Mouse (Mus musculus): ENCODE data around the gene Cachd1. TPM values are rescaled to one million over a fixed set of nuclear protein-coding genes. Genes with fewer than 3 reads are reported as not detected.

Cachd1 gene
- polyA plus RNA-seq, 1 experiment from 2014 or later: 25.2 TPM

GRCm38 (mm10) chr4:100758265-100758898 lies 18.1 kb upstream of the Cachd1 start:
- Histone ChIP-seq H3K9me3 (ENCODE audit: control insufficient read depth, low read length) (no peaks in the 10 kb centered on the region), H3K4me3 (ENCODE audit: low read depth, low read length) (no peak overlapping the region), H3K4me1 (ENCODE audit: control insufficient read depth, insufficient read depth, low read length) (no peaks in the 10 kb centered on the region), H3K9ac (ENCODE audit: low read depth, low read length) (no peak overlapping the region), H3K36me3 (ENCODE audit: control insufficient read depth, insufficient read depth, low read length) (no peaks in the 10 kb centered on the region), H3K4me2 (ENCODE audit: low read depth, low read length) (no peak overlapping the region), H3K27ac (replicated peaks; ENCODE audit: low read depth, low read length) (no peak overlapping the region), H3K27me3 (replicated peaks; ENCODE audit: control insufficient read depth, insufficient read depth, low read length) (no peaks in the 10 kb centered on the region)
- WGBS: 43% methylated on average over 6 of the region's 6 CpGs
- DNase-seq (ENCODE audit: low spot score) (peak; percentile 81), ATAC-seq (ENCODE audit: low read depth) (peak; percentile 71)

- H3K36me3 ChIP-seq (ENCODE audit: control insufficient read depth, insufficient read depth, low read length): no peaks in the 10 kb centered on the region
- DNase-seq (ENCODE audit: low spot score): no peak
- no peaks in the 10 kb centered on the region for H3K27me3 ChIP-seq (replicated peaks; ENCODE audit: control insufficient read depth, insufficient read depth, low read length)
These were observed 16.9 kb upstream of the Cachd1 start for GRCm38 (mm10) chr4:100759603-100760002.

GRCm38 (mm10) chr4:100760416-100760815 lies 16.1 kb upstream of the Cachd1 start:
- Histone ChIP-seq H3K4me3 (ENCODE audit: low read depth, low read length) (no peak overlapping the region), H3K9me3 (ENCODE audit: control insufficient read depth, low read length) (no peaks in the 10 kb centered on the region), H3K27me3 (replicated peaks; ENCODE audit: control insufficient read depth, insufficient read depth, low read length) (no peaks in the 10 kb centered on the region), H3K27ac (replicated peaks; ENCODE audit: low read depth, low read length) (no peak overlapping the region), H3K4me1 (ENCODE audit: control insufficient read depth, insufficient read depth, low read length) (no peaks in the 10 kb centered on the region), H3K36me3 (ENCODE audit: control insufficient read depth, insufficient read depth, low read length) (no peaks in the 10 kb centered on the region), H3K4me2 (ENCODE audit: low read depth, low read length) (no peak overlapping the region), H3K9ac (ENCODE audit: low read depth, low read length) (no peak overlapping the region)
- ATAC-seq (ENCODE audit: low read depth) (no peak), DNase-seq (ENCODE audit: low spot score) (no peak)
- WGBS: 75% methylated on average over 5 of the region's 5 CpGs

More at GRCm38 (mm10) chr4:100759603-100760002, 16.9 kb upstream of the Cachd1 start:
- no peak for ATAC-seq (ENCODE audit: low read depth)
- H3K4me1 ChIP-seq (ENCODE audit: control insufficient read depth, insufficient read depth, low read length): no peaks in the 10 kb centered on the region
- WGBS: 58% methylated on average over 1 of the region's 1 CpGs
- no peaks in the 10 kb centered on the region for H3K9me3 ChIP-seq (ENCODE audit: control insufficient read depth, low read length)
- no peak overlapping the region for H3K9ac ChIP-seq (ENCODE audit: low read depth, low read length)
- no peak overlapping the region for H3K4me2 ChIP-seq (ENCODE audit: low read depth, low read length)
- H3K4me3 ChIP-seq (ENCODE audit: low read depth, low read length): no peak overlapping the region
- H3K27ac ChIP-seq (replicated peaks; ENCODE audit: low read depth, low read length): no peak overlapping the region

GRCm38 (mm10) chr4:100768606-100769005 lies 7.9 kb upstream of the Cachd1 start:
- Histone ChIP-seq H3K36me3 (ENCODE audit: control insufficient read depth, insufficient read depth, low read length) (no peaks in the 10 kb centered on the region), H3K9ac (ENCODE audit: low read depth, low read length) (no peak overlapping the region), H3K4me1 (ENCODE audit: control insufficient read depth, insufficient read depth, low read length) (no peaks in the 10 kb centered on the region), H3K27ac (replicated peaks; ENCODE audit: low read depth, low read length) (no peak overlapping the region), H3K4me3 (ENCODE audit: low read depth, low read length) (no peak overlapping the region), H3K9me3 (ENCODE audit: control insufficient read depth, low read length) (no peaks in the 10 kb centered on the region), H3K27me3 (replicated peaks; ENCODE audit: control insufficient read depth, insufficient read depth, low read length) (no peaks in the 10 kb centered on the region), H3K4me2 (ENCODE audit: low read depth, low read length) (no peak overlapping the region)
- peak; percentile 65; the same call in 1 of the 2 replicates for ATAC-seq (ENCODE audit: low read depth)
- 47% methylated on average over 3 of the region's 3 CpGs for whole genome bisulfite sequencing
- peak; percentile 65 for DNase-seq (ENCODE audit: low spot score)

GRCm38 (mm10) chr4:100776871-100777375 lies 448 bp downstream of the Cachd1 start:
- peak overlapping the region; percentile 89 for H3K9ac ChIP-seq (ENCODE audit: low read depth, low read length)
- 7% methylated on average over 5 of the region's 68 CpGs for WGBS
- no peaks in the 10 kb centered on the region for H3K9me3 ChIP-seq (ENCODE audit: control insufficient read depth, low read length)
- H3K27ac ChIP-seq (replicated peaks; ENCODE audit: low read depth, low read length): peak overlapping the region; percentile 96
- peak overlapping the region; percentile 87 for H3K4me2 ChIP-seq (ENCODE audit: low read depth, low read length)
- DNase-seq (ENCODE audit: low spot score) (no peak), ATAC-seq (ENCODE audit: low read depth) (peak; percentile 32)
- no peaks in the 10 kb centered on the region for H3K36me3 ChIP-seq (ENCODE audit: control insufficient read depth, insufficient read depth, low read length)
- no peaks in the 10 kb centered on the region for H3K27me3 ChIP-seq (replicated peaks; ENCODE audit: control insufficient read depth, insufficient read depth, low read length)
- H3K4me3 ChIP-seq (ENCODE audit: low read depth, low read length): peak overlapping the region; percentile 80
- H3K4me1 ChIP-seq (ENCODE audit: control insufficient read depth, insufficient read depth, low read length): peaks cover 21% of the 10 kb centered on the region

- Histone ChIP-seq H3K4me1 (ENCODE audit: control insufficient read depth, insufficient read depth, low read length) (peaks cover 26% of the 10 kb centered on the region), H3K9ac (ENCODE audit: low read depth, low read length) (peak overlapping the region; percentile 89), H3K36me3 (ENCODE audit: control insufficient read depth, insufficient read depth, low read length) (no peaks in the 10 kb centered on the region), H3K9me3 (ENCODE audit: control insufficient read depth, low read length) (no peaks in the 10 kb centered on the region), H3K27ac (replicated peaks; ENCODE audit: low read depth, low read length) (peak overlapping the region; percentile 96), H3K4me2 (ENCODE audit: low read depth, low read length) (peak overlapping the region; percentile 87), H3K27me3 (replicated peaks; ENCODE audit: control insufficient read depth, insufficient read depth, low read length) (no peaks in the 10 kb centered on the region), H3K4me3 (ENCODE audit: low read depth, low read length) (peak overlapping the region; percentile 80)
- peak; percentile 51 for DNase-seq (ENCODE audit: low spot score)
- WGBS: 0% methylated on average over 31 of the region's 42 CpGs
- peak; percentile 10 for ATAC-seq (ENCODE audit: low read depth)
These were observed 1.0 kb downstream of the Cachd1 start for GRCm38 (mm10) chr4:100777376-100778041.

- H3K36me3 ChIP-seq (ENCODE audit: control insufficient read depth, insufficient read depth, low read length): no peaks in the 10 kb centered on the region
- H3K27ac ChIP-seq (replicated peaks; ENCODE audit: low read depth, low read length): peak overlapping the region; percentile 96
- H3K4me1 ChIP-seq (ENCODE audit: control insufficient read depth, insufficient read depth, low read length): peaks cover 31% of the 10 kb centered on the region
- peak overlapping the region; percentile 80 for H3K4me3 ChIP-seq (ENCODE audit: low read depth, low read length)
- H3K9me3 ChIP-seq (ENCODE audit: control insufficient read depth, low read length): no peaks in the 10 kb centered on the region
- DNase-seq (ENCODE audit: low spot score) (no peak), ATAC-seq (ENCODE audit: low read depth) (no peak)
- 2% methylated on average over 16 of the region's 16 CpGs for WGBS
- H3K9ac ChIP-seq (ENCODE audit: low read depth, low read length): peak overlapping the region; percentile 89
- H3K27me3 ChIP-seq (replicated peaks; ENCODE audit: control insufficient read depth, insufficient read depth, low read length): no peaks in the 10 kb centered on the region
- H3K4me2 ChIP-seq (ENCODE audit: low read depth, low read length): peak overlapping the region; percentile 87
These were observed 1.6 kb downstream of the Cachd1 start for GRCm38 (mm10) chr4:100778082-100778481.

- H3K9me3 ChIP-seq (ENCODE audit: control insufficient read depth, low read length): no peaks in the 10 kb centered on the region
- no peaks in the 10 kb centered on the region for H3K36me3 ChIP-seq (ENCODE audit: control insufficient read depth, insufficient read depth, low read length)
- peak overlapping the region; percentile 89 for H3K9ac ChIP-seq (ENCODE audit: low read depth, low read length)
- peaks cover 33% of the 10 kb centered on the region for H3K4me1 ChIP-seq (ENCODE audit: control insufficient read depth, insufficient read depth, low read length)
- H3K4me3 ChIP-seq (ENCODE audit: low read depth, low read length): peak overlapping the region; percentile 80
- DNase-seq (ENCODE audit: low spot score) (no peak), ATAC-seq (ENCODE audit: low read depth) (no peak)
- H3K27me3 ChIP-seq (replicated peaks; ENCODE audit: control insufficient read depth, insufficient read depth, low read length): no peaks in the 10 kb centered on the region
- H3K27ac ChIP-seq (replicated peaks; ENCODE audit: low read depth, low read length): no peak overlapping the region
- 22% methylated on average over 4 of the region's 4 CpGs for WGBS
- H3K4me2 ChIP-seq (ENCODE audit: low read depth, low read length): peak overlapping the region; percentile 87
These were observed 2.5 kb downstream of the Cachd1 start for GRCm38 (mm10) chr4:100779023-100779422.
